Mouse (Mus musculus) limb, embryonic 14.5 days (tissue): ENCODE measurements at regions not wholly inside any gene's neighbourhood (a gene's known extent, or its start where the extent isn't known, plus 50 kb on each side); places are given as distances from the start of the nearest gene placed in this dataset.

Experiments used
- ATAC-seq: fragments of 200-750 bp; cut with Nextera tagmentation; 2 replicates; pipeline ENCODE4 v1.8.0; 2017; ENCODE audit warnings: low read depth, moderate number of reproducible peaks, moderate TSS enrichment; ENCODE audit not compliant: low FRiP score
- DNase-seq: peaks from one replicate; pipeline ENCODE4 v3.0.0-alpha.2; 2015; ENCODE audit warnings: low spot score
- H3K27ac ChIP-seq: fragments of 300-500 bp; sonication (generic); replicated peaks from 2 replicates; pipeline ENCODE4 v1.5.1; 2014; ENCODE audit warnings: low read depth, mild to moderate bottlenecking, low read length, moderate library complexity, mixed read lengths
- H3K27me3 ChIP-seq: fragments of 300-500 bp; sonication (generic); 2 replicates; pipeline ENCODE4 v1.6.1; 2014; ENCODE audit warnings: low read length, mixed read lengths; ENCODE audit not compliant: control insufficient read depth, insufficient read depth
- H3K36me3 ChIP-seq: fragments of 300-500 bp; sonication (generic); 2 replicates; pipeline ENCODE4 v1.6.1; 2014; ENCODE audit warnings: mild to moderate bottlenecking, low read length, moderate library complexity, mixed read lengths; ENCODE audit not compliant: control insufficient read depth, insufficient read depth
- H3K4me1 ChIP-seq: fragments of 300-500 bp; sonication (generic); 2 replicates; pipeline ENCODE4 v1.6.1; 2014; ENCODE audit warnings: antibody characterized with exemption, low read length, mixed read lengths; ENCODE audit not compliant: control insufficient read depth, insufficient read depth
- H3K4me2 ChIP-seq: fragments of 300-500 bp; sonication (generic); replicated peaks from 2 replicates; pipeline ENCODE4 v1.6.1; 2014; ENCODE audit warnings: low read depth, mild to moderate bottlenecking, low read length, moderate library complexity; ENCODE audit not compliant: severe bottlenecking
- H3K4me3 ChIP-seq: fragments of 300-500 bp; sonication (generic); replicated peaks from 2 replicates; pipeline ENCODE4 v1.5.1; 2014; ENCODE audit warnings: low read length
- H3K9ac ChIP-seq: fragments of 300-500 bp; sonication (generic); 2 replicates; pipeline ENCODE4 v1.6.1; 2014; ENCODE audit warnings: mild to moderate bottlenecking, low read depth, low read length, moderate library complexity; ENCODE audit not compliant: severe bottlenecking
- H3K9me3 ChIP-seq: fragments of 300-500 bp; sonication (generic); 2 replicates; pipeline ENCODE4 v1.6.1; 2016; ENCODE audit warnings: low read length; ENCODE audit not compliant: control insufficient read depth
- POLR2A ChIP-seq: fragments of 200-500 bp; IDR thresholded peaks from 2 replicates; pipeline ENCODE4 v1.8.0; 2012; ENCODE audit warnings: inconsistent platforms, mild to moderate bottlenecking, moderate library complexity, borderline replicate concordance; ENCODE audit not compliant: insufficient read depth, insufficient read length; ENCODE audit errors: extremely low read depth
- WGBS: fragments of 180-500 bp; shearing (Covaris S2); extraction: QIAGEN DNeasy Blood & Tissue Kit; methylation state at CpG from one replicate; pipeline ENCODE4 v1.1.7; 2014; 5-methylcytosine and 5-hydroxymethylcytosine counted together

DNA sequence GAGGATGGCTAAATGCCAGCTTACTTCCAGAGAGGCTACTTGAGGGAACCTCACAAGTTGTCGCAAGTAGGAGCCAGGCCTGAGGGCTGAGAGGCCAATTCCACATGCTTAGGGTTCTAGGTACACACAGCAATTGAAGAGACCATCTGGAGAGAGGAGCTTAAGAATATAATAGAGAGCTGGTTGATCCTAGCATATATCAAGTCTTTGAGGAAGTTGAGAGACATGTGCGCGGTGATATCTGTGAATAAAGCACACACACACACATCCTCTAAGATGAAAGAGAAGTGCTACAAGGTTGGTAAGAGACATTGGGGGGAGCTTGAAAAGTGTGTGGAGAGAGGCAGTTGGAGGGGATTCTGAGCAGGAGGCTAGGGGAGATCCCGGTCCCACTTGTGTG is 189.5 kb downstream of the Zfp462 start:
- Histone ChIP-seq H3K9ac (no peak overlapping the region), H3K36me3 (no peaks in the 10 kb centered on the region), H3K27me3 (no peaks in the 10 kb centered on the region), H3K9me3 (no peaks in the 10 kb centered on the region), H3K4me1 (no peaks in the 10 kb centered on the region), H3K27ac (no peak overlapping the region), H3K4me3 (no peak overlapping the region), H3K4me2 (no peak overlapping the region)
- ATAC-seq (no peak), DNase-seq (no peak)
- no peak for TF ChIP-seq POLR2A
- 92% methylated on average over 4 of the region's 4 CpGs for WGBS

DNA sequence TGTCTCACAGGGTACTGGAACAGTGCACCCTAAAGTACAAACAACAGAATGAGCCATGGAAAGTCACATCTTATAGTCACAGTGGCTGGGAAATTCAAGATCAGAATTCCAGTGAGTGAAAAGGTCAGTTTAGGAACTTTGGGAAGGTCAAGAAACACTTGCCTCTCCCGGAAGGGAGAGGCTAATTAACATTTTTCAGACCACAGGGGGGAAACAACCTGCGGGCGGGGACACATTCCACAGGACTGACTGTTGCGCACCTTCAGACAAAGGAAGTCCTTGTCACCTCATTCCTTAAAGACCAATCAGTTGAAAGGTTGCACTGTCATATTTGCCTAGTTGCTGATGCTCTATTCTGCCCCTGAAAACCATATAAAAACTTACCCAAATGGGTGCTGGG is 189.9 kb downstream of the Zfp462 start:
- H3K27ac ChIP-seq: no peak overlapping the region
- no peaks in the 10 kb centered on the region for H3K27me3 ChIP-seq
- H3K4me3 ChIP-seq: no peak overlapping the region
- H3K9me3 ChIP-seq: no peaks in the 10 kb centered on the region
- no peak overlapping the region for H3K9ac ChIP-seq
- ATAC-seq: no peak
- no peaks in the 10 kb centered on the region for H3K36me3 ChIP-seq
- no peak overlapping the region for H3K4me2 ChIP-seq
- TF ChIP-seq POLR2A: no peak
- no peaks in the 10 kb centered on the region for H3K4me1 ChIP-seq
- 42% methylated on average over 4 of the region's 4 CpGs for WGBS
- DNase-seq: no peak

DNA sequence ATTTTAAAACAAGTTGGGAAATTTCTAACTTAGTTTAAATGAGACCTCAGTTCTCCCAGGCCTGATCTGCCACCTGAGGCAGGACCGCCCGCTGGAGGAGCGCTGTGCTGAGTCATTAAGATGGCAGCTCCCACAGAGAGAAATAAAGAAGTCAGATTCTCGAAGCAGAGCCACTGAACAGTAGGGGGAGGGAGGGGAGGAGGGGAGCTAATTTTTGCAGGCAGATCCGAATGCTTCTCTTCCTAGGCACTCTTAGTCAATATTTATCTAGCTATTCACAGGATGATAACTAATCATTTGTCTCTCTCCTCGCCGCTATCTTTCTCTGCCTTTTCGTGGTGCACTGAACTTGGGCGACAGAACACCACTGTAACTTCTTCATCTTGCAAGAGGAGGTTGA is 191.4 kb downstream of the Zfp462 start:
- H3K4me3 ChIP-seq: no peak overlapping the region
- no peak overlapping the region for H3K9ac ChIP-seq
- no peaks in the 10 kb centered on the region for H3K27me3 ChIP-seq
- 38% methylated on average over 9 of the region's 9 CpGs for WGBS
- no peaks in the 10 kb centered on the region for H3K4me1 ChIP-seq
- no peaks in the 10 kb centered on the region for H3K36me3 ChIP-seq
- ATAC-seq: no peak
- TF ChIP-seq POLR2A: no peak
- H3K27ac ChIP-seq: no peak overlapping the region
- H3K9me3 ChIP-seq: no peaks in the 10 kb centered on the region
- DNase-seq: no peak
- H3K4me2 ChIP-seq: no peak overlapping the region

DNA sequence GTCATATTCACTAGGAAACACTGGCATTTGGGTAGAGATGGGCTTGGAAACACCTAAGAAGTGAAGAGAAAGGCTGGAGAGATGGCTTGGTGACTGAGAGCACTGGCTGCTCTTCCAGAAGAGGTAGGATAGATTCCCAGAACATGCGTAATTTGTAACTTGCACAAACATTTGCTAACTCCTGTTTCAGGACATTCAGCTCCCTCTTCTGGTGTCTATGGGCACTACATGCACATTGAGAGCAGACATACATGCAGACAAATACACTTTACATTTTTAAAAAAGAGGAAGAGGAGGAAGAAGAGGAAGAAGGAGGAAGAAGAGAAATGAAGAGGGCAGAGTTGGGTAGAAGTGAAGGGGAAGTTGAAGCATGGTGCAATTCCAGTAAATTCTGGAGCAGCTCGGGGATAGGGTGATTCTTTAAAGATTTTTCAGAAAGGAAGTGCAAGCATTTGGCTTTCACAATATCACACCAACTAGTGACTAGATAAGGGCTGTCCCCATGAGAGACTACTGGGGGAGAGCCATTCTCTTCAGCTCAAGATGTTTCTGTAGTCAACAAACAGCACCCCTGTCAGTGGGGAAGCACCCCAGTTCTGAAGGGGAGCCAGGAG is 193.0 kb downstream of the Zfp462 start:
- no peak overlapping the region for H3K27ac ChIP-seq
- H3K9ac ChIP-seq: no peak overlapping the region
- H3K36me3 ChIP-seq: no peaks in the 10 kb centered on the region
- no peak for DNase-seq
- TF ChIP-seq POLR2A: no peak
- ATAC-seq: no peak
- H3K9me3 ChIP-seq: no peaks in the 10 kb centered on the region
- 90% methylated on average over 2 of the region's 2 CpGs for WGBS
- no peaks in the 10 kb centered on the region for H3K4me1 ChIP-seq
- H3K4me2 ChIP-seq: no peak overlapping the region
- no peaks in the 10 kb centered on the region for H3K27me3 ChIP-seq
- H3K4me3 ChIP-seq: no peak overlapping the region

DNA sequence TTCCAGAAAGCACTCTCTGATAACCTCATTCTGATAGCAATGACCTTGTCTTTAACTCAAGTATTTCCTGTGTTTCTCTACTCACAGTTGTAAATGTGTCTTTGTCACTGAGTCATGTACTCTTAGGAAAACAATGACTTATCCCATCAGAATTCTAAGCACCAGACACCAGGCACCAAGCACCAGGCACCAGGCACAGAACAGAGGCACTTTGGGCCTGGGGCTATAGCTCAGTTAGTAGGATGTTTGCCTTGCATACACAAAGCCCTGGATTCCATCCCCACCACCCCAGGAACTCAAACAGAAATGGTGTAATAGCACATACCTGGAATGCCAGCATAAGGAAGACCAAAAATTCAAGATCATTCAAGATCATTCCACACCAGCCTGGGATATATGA is 196.5 kb downstream of the Zfp462 start:
- no peaks in the 10 kb centered on the region for H3K4me1 ChIP-seq
- no peak for DNase-seq

More for the DNA sequence above, 196.5 kb downstream of the Zfp462 start:
- ATAC-seq: no peak
- no peak for TF ChIP-seq POLR2A
- Histone ChIP-seq H3K36me3 (no peaks in the 10 kb centered on the region), H3K9ac (no peak overlapping the region), H3K27ac (no peak overlapping the region), H3K4me3 (no peak overlapping the region), H3K27me3 (no peaks in the 10 kb centered on the region), H3K4me2 (no peak overlapping the region), H3K9me3 (no peaks in the 10 kb centered on the region)
